Mouse (Mus musculus): ENCODE measurements at regions not wholly inside any gene's neighbourhood (a gene's known extent, or its start where the extent isn't known, plus 50 kb on each side); places are given as distances from the start of the nearest gene placed in this dataset.

- DNase-seq (ENCODE audit: low spot score), result no peak
Observed at GRCm38 (mm10) chr12:25382961-25383360, 286.0 kb upstream of the Id2 start.

- DNase-seq (ENCODE audit: low spot score), result no peak
Observed at GRCm38 (mm10) chr12:25382475-25382874, 285.5 kb upstream of the Id2 start.

- no peak for DNase-seq (ENCODE audit: low spot score)
Observed at GRCm38 (mm10) chr12:25381619-25382018, 284.7 kb upstream of the Id2 start.

GRCm38 (mm10) chr12:25379996-25380395, 283.1 kb upstream of the Id2 start:
- no peak for DNase-seq (ENCODE audit: low spot score)

GRCm38 (mm10) chr12:25379016-25379415, 282.1 kb upstream of the Id2 start:
- no peak for DNase-seq (ENCODE audit: low spot score)

- DNase-seq (ENCODE audit: low spot score), result no peak
Observed at GRCm38 (mm10) chr12:25378036-25378645, 281.2 kb upstream of the Id2 start.

GRCm38 (mm10) chr12:25376451-25376850, 279.5 kb upstream of the Id2 start:
- no peak for DNase-seq (ENCODE audit: low spot score)

GRCm38 (mm10) chr12:25367541-25367940, 270.6 kb upstream of the Id2 start:
- no peak for DNase-seq (ENCODE audit: low spot score)

GRCm38 (mm10) chr12:25365600-25366267, 268.8 kb upstream of the Id2 start:
- no peak for DNase-seq (ENCODE audit: low spot score)

- no peak for DNase-seq (ENCODE audit: low spot score)
Observed at GRCm38 (mm10) chr12:25364966-25365568, 268.1 kb upstream of the Id2 start.

- DNase-seq (ENCODE audit: low spot score), result no peak
Observed at GRCm38 (mm10) chr12:25363839-25364238, 266.9 kb upstream of the Id2 start.

GRCm38 (mm10) chr12:25363341-25363740, 266.4 kb upstream of the Id2 start:
- DNase-seq (ENCODE audit: low spot score), result no peak

- no peak for DNase-seq (ENCODE audit: low spot score)
Observed at GRCm38 (mm10) chr12:25362771-25363170, 265.8 kb upstream of the Id2 start.

GRCm38 (mm10) chr12:25360726-25361125, 263.8 kb upstream of the Id2 start:
- no peak for DNase-seq (ENCODE audit: low spot score)

GRCm38 (mm10) chr12:25359931-25360330, 263.0 kb upstream of the Id2 start:
- no peak for DNase-seq (ENCODE audit: low spot score)

GRCm38 (mm10) chr12:25358846-25359525, 262.0 kb upstream of the Id2 start:
- no peak for DNase-seq (ENCODE audit: low spot score)

- no peak for DNase-seq (ENCODE audit: low spot score)
Observed at GRCm38 (mm10) chr12:25356774-25357173, 259.8 kb upstream of the Id2 start.

GRCm38 (mm10) chr12:25355217-25355616, 258.3 kb upstream of the Id2 start:
- DNase-seq (ENCODE audit: low spot score), result no peak

GRCm38 (mm10) chr12:25353402-25353896, 256.5 kb upstream of the Id2 start:
- no peak for DNase-seq (ENCODE audit: low spot score)

- DNase-seq (ENCODE audit: low spot score), result no peak
Observed at GRCm38 (mm10) chr12:25352160-25352559, 255.2 kb upstream of the Id2 start.

GRCm38 (mm10) chr12:25344354-25344753, 247.4 kb upstream of the Id2 start:
- DNase-seq (ENCODE audit: low spot score), result no peak

- DNase-seq (ENCODE audit: low spot score), result no peak
Observed at GRCm38 (mm10) chr12:25338771-25339170, 241.8 kb upstream of the Id2 start.

- no peak for DNase-seq (ENCODE audit: low spot score)
Observed at GRCm38 (mm10) chr12:25335930-25336329, 239.0 kb upstream of the Id2 start.
